10 mouse cellular contexts compared by ENCODE assay signal in the genomic region with DNA sequence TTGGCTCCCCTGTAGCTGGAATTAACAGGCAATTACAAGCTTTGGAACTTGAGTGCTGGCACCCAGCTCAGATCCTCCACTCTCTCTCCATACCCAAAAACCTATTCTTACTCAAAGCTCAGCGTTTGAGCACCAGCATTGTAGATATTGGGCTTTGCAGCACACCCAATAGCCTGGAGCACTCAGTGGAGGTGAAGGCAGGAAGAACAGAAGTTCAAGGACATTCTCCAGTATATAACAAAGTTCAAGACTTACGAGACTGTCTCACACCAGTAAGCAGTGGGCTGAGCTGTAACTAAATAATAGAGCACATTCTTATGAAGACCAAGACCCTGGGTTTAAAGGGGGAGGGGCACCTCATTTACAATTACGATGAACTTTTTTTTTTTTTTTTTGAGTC. TPM values are rescaled to one million over a fixed set of nuclear protein-coding genes. Genes with fewer than 3 reads are reported as not detected.
DNase-seq lines count a peak whose midpoint lies in the region; ATAC-seq and TF ChIP-seq lines count a peak whose summit lies in the region.
"Had no signal": no experiment of that assay in that cellular context is flagged by ENCODE, and none has a peak within 500 bp of the region (broad histone marks: within the 10 kb centered on the region; RNA-seq: fewer than 3 reads in every experiment).

No protein-coding gene starts in this region.

- peaks cover 29% of the 10 kb centered on the region for H3K36me3 ChIP-seq in heart, embryonic 14.5 days (ENCODE audit: control insufficient read depth, insufficient read depth, low read length)
- H3K36me3 ChIP-seq in MEL (ENCODE audit: control insufficient read depth in 1 of 2, insufficient read depth in 2 of 2, low read length in 2 of 2): peaks cover 0 to 12% of the 10 kb centered on the region in 2 experiments; a peak in 2 of 4 replicates
- H3K36me3 ChIP-seq in hindbrain, embryonic 12.5 days: peaks cover 29% of the 10 kb centered on the region
- no peaks in the 10 kb centered on the region; the same call in 1 of the 2 replicates for H3K36me3 ChIP-seq in midbrain, embryonic 11.5 days (ENCODE audit: control insufficient read depth, insufficient read depth, low read length)

- no peak for TF ChIP-seq EP300 in MEL (IDR thresholded peaks at IDR 0.05; ENCODE audit: low read depth in 1 of 2, low read length in 2 of 2)

- H3K79me2 ChIP-seq in MEL (ENCODE audit: control insufficient read depth, insufficient read depth, low read length, poor library complexity): peaks cover 15% of the 10 kb centered on the region

- 60% methylated on average over 3 of the region's 3 CpGs for WGBS in heart, embryonic 14.5 days
- 70% methylated on average over 3 of the region's 3 CpGs for WGBS in hindbrain, embryonic 12.5 days
- 71% methylated on average over 3 of the region's 3 CpGs for WGBS in midbrain, embryonic 11.5 days

- peak overlapping the region; percentile 91 for H3K9ac ChIP-seq in heart, embryonic 14.5 days (ENCODE audit: low read length)
- peak overlapping the region; percentile 40 for H3K9ac ChIP-seq in MEL (ENCODE audit: control insufficient read depth, low read depth, low read length, poor library complexity, severe bottlenecking)
- no peak overlapping the region for H3K9ac ChIP-seq in hindbrain, embryonic 12.5 days
- no peak overlapping the region for H3K9ac ChIP-seq in midbrain, embryonic 11.5 days (ENCODE audit: low read length)

- H3K27me3 ChIP-seq in heart, embryonic 14.5 days (ENCODE audit: control insufficient read depth, insufficient read depth, low read length): 0 out of 2 replicates have a peak, but pooled peaks cover under 1% of the 10 kb centered on the region
- H3K27me3 ChIP-seq in MEL (ENCODE audit: control insufficient read depth in 1 of 2, insufficient read depth in 2 of 2, low read length in 2 of 2): no peaks in the 10 kb centered on the region
- H3K27me3 ChIP-seq in hindbrain, embryonic 12.5 days: peaks cover 30% of the 10 kb centered on the region
- peaks cover 21% of the 10 kb centered on the region for H3K27me3 ChIP-seq in midbrain, embryonic 11.5 days (ENCODE audit: control insufficient read depth, insufficient read depth, low read length)
- H3K27me3 ChIP-seq: Patski had no signal

- no peak for TF ChIP-seq CTCF in MEL (IDR thresholded peaks at IDR 0.05 in 2 of 3, conservative IDR thresholded peaks at IDR 0.05 in 1 of 3; ENCODE audit: control insufficient read depth in 1 of 3, insufficient read depth in 1 of 3, low read depth in 2 of 3, low read length in 3 of 3, poor library complexity in 1 of 3, severe bottlenecking in 1 of 3)

- ATAC-seq in heart, embryonic 14.5 days (ENCODE audit: insufficient number of reproducible peaks, insufficient read depth, low FRiP score, low read depth): no peak
- ATAC-seq in hindbrain, embryonic 12.5 days (ENCODE audit: low FRiP score): no peak
- ATAC-seq in midbrain, embryonic 11.5 days (ENCODE audit: low FRiP score): no peak

- H3K27ac ChIP-seq in heart, embryonic 14.5 days (replicated peaks in 1 of 2; ENCODE audit: control insufficient read depth in 1 of 2, insufficient read depth in 1 of 2, low read depth in 2 of 2, low read length in 2 of 2): 0 out of 4 replicates have a peak overlapping the region, but pooled peaks of 1 of the 2 experiments have one; percentile 17
- no peak overlapping the region for H3K27ac ChIP-seq in MEL (ENCODE audit: control insufficient read depth, low read depth, low read length)
- no peak overlapping the region for H3K27ac ChIP-seq in hindbrain, embryonic 12.5 days
- H3K27ac ChIP-seq in midbrain, embryonic 11.5 days (ENCODE audit: low read depth, low read length): no peak overlapping the region

- DNase-seq in heart, postnatal 4 days: no peak
- DNase-seq in MEL (ENCODE audit: low read depth, low spot score): peak; percentile 23
- no peak for DNase-seq in midbrain, embryonic 11.5 days (ENCODE audit: low spot score, missing footprints)
- DNase-seq in thymus, postnatal 36 days: no peak
- DNase-seq in right cerebral cortex, adult 2 months (ENCODE audit: low spot score in 2 of 2): no peak
- no peak for DNase-seq in urinary bladder, postnatal 4 days (ENCODE audit: low spot score in 2 of 2)

- no peak for TF ChIP-seq RAD21 in MEL (IDR thresholded peaks at IDR 0.05; ENCODE audit: low read depth, low read length)

- TF ChIP-seq POLR2A in MEL (IDR thresholded peaks at IDR 0.05; ENCODE audit: control insufficient read depth in 1 of 2, insufficient read depth in 1 of 2, low read depth in 1 of 2, low read length in 2 of 2, poor library complexity in 1 of 2): no peak

- H3K4me1 ChIP-seq in heart, embryonic 14.5 days (ENCODE audit: control insufficient read depth in 2 of 2, insufficient read depth in 2 of 2, low read length in 2 of 2): peaks cover 12 to 34% of the 10 kb centered on the region in 2 experiments
- peaks cover 0 to 17% of the 10 kb centered on the region in 2 experiments; a peak in 3 of 4 replicates for H3K4me1 ChIP-seq in MEL (ENCODE audit: control insufficient read depth in 1 of 2, insufficient read depth in 2 of 2, low read length in 2 of 2)
- H3K4me1 ChIP-seq in hindbrain, embryonic 12.5 days: peaks cover 30% of the 10 kb centered on the region
- peaks cover 21% of the 10 kb centered on the region for H3K4me1 ChIP-seq in midbrain, embryonic 11.5 days (ENCODE audit: control insufficient read depth, insufficient read depth, low read length)

- H3K9me3 ChIP-seq in heart, embryonic 14.5 days (ENCODE audit: control insufficient read depth, low read length): no peaks in the 10 kb centered on the region
- H3K9me3 ChIP-seq in MEL (replicated peaks; ENCODE audit: insufficient read depth, low read length): no peaks in the 10 kb centered on the region
- H3K9me3 ChIP-seq in hindbrain, embryonic 12.5 days (replicated peaks): no peaks in the 10 kb centered on the region
- H3K9me3 ChIP-seq in midbrain, embryonic 11.5 days (ENCODE audit: control insufficient read depth, low read length): no peaks in the 10 kb centered on the region

- H3K4me3 ChIP-seq in heart, embryonic 14.5 days (ENCODE audit: control insufficient read depth in 1 of 2, insufficient read depth in 1 of 2, low read depth in 1 of 2, low read length in 2 of 2): peak overlapping the region in 1 of 2 experiments; percentile 72; a peak in 2 of 4 replicates
- peak overlapping the region; percentile 70 to 78 for H3K4me3 ChIP-seq in MEL (ENCODE audit: control insufficient read depth in 1 of 2, insufficient read depth in 1 of 2, low read depth in 2 of 2, low read length in 2 of 2)
- H3K4me3 ChIP-seq in hindbrain, embryonic 12.5 days: peak overlapping the region; percentile 57
- H3K4me3 ChIP-seq in midbrain, embryonic 11.5 days (ENCODE audit: low read depth, low read length): peak overlapping the region; percentile 62; the same call in 1 of the 2 replicates

- peak overlapping the region; percentile 85 for H3K4me2 ChIP-seq in heart, embryonic 14.5 days (ENCODE audit: low read length)
- peak overlapping the region; percentile 75 for H3K4me2 ChIP-seq in hindbrain, embryonic 12.5 days (replicated peaks)
- H3K4me2 ChIP-seq in midbrain, embryonic 11.5 days: peak overlapping the region; percentile 81; the same call in 1 of the 2 replicates

RNA-seq across cellular contexts. Expression of a gene that starts 0.6 kb away (rescaled TPM):
- polyA plus RNA-seq in heart, embryonic 14.5 days (2014; fragmentation: Nextera tagmentation; extraction: Ambion mirVana): 403 and 405 TPM in 2 replicates
- 100 to 1,000 TPM; 214 to 238 TPM for total RNA-seq in heart, postnatal 4 days (2021)
- 11.0 and 15.6 TPM in 2 replicates for total RNA-seq in MEL (2012; rRNA removed)
- polyA plus RNA-seq in MEL (2012; ENCODE audit: insufficient read depth in 1 of 2, insufficient read length in 2 of 2, low read depth in 1 of 2, low replicate concordance in 2 of 2, missing spikeins in 1 of 2): 10 to 100 TPM in 1 of 2 experiments, not detected in 1; 81.6 TPM
- 65.5 and 69.0 TPM in 2 replicates for polyA plus RNA-seq in hindbrain, embryonic 12.5 days (2016; fragmentation: Nextera tagmentation; extraction: Ambion mirVana)
- 37.4 and 40.6 TPM in 2 replicates for polyA plus RNA-seq in midbrain, embryonic 11.5 days (2014; fragmentation: Nextera tagmentation; extraction: Ambion mirVana)

RNA-seq across cellular contexts. Expression of a gene that starts 0.9 kb away (rescaled TPM):
- 31.1 and 35.0 TPM in 2 replicates for polyA plus RNA-seq in heart, embryonic 14.5 days (2014; fragmentation: Nextera tagmentation; extraction: Ambion mirVana)
- 10 to 100 TPM; 24.8 to 28.8 TPM for total RNA-seq in heart, postnatal 4 days (2021)
- 26.4 and 36.9 TPM in 2 replicates for total RNA-seq in MEL (2012; rRNA removed)
- 10 to 100 TPM in 1 of 2 experiments, not detected in 1; 62.9 TPM for polyA plus RNA-seq in MEL (2012; ENCODE audit: insufficient read depth in 1 of 2, insufficient read length in 2 of 2, low read depth in 1 of 2, low replicate concordance in 2 of 2, missing spikeins in 1 of 2)
- polyA plus RNA-seq in hindbrain, embryonic 12.5 days (2016; fragmentation: Nextera tagmentation; extraction: Ambion mirVana): 43.8 and 47.5 TPM in 2 replicates
- 55.1 and 57.0 TPM in 2 replicates for polyA plus RNA-seq in midbrain, embryonic 11.5 days (2014; fragmentation: Nextera tagmentation; extraction: Ambion mirVana)

RNA-seq across cellular contexts. Expression of a gene that starts 4.5 kb away (rescaled TPM):
- polyA plus RNA-seq in heart, embryonic 14.5 days (2014; fragmentation: Nextera tagmentation; extraction: Ambion mirVana): 107 and 114 TPM in 2 replicates
- total RNA-seq in heart, postnatal 4 days (2021): 100 to 1,000 TPM; 212 to 246 TPM
- total RNA-seq in MEL (2012; rRNA removed): 15.4 and 18.8 TPM in 2 replicates
- polyA plus RNA-seq in MEL (2012; ENCODE audit: insufficient read depth in 1 of 2, insufficient read length in 2 of 2, low read depth in 1 of 2, low replicate concordance in 2 of 2, missing spikeins in 1 of 2): 10 to 100 TPM in 1 of 2 experiments, not detected in 1; 14.7 TPM
- polyA plus RNA-seq in hindbrain, embryonic 12.5 days (2016; fragmentation: Nextera tagmentation; extraction: Ambion mirVana): 2.8 and 4.2 TPM in 2 replicates
- polyA plus RNA-seq in midbrain, embryonic 11.5 days (2014; fragmentation: Nextera tagmentation; extraction: Ambion mirVana): 2.0 and 2.2 TPM in 2 replicates

RNA-seq across cellular contexts. Expression of a gene that starts 6.3 kb away (rescaled TPM):
- polyA plus RNA-seq in heart, embryonic 14.5 days (2014; fragmentation: Nextera tagmentation; extraction: Ambion mirVana): 0.42 TPM in 1 of 2 replicates, not detected in the other
- total RNA-seq in heart, postnatal 4 days (2021): not detected
- total RNA-seq in MEL (2012; rRNA removed): not detected in 2 replicates
- not detected for polyA plus RNA-seq in MEL (2012; ENCODE audit: insufficient read depth in 1 of 2, insufficient read length in 2 of 2, low read depth in 1 of 2, low replicate concordance in 2 of 2, missing spikeins in 1 of 2)
- polyA plus RNA-seq in hindbrain, embryonic 12.5 days (2016; fragmentation: Nextera tagmentation; extraction: Ambion mirVana): 14.6 and 35.0 TPM in 2 replicates
- 2.3 and 2.5 TPM in 2 replicates for polyA plus RNA-seq in midbrain, embryonic 11.5 days (2014; fragmentation: Nextera tagmentation; extraction: Ambion mirVana)
- total RNA-seq: left cerebral cortex, postnatal 14 days had no signal
- polyA plus RNA-seq: Patski had no signal

RNA-seq across cellular contexts. Expression of a gene that starts 11.1 kb away (rescaled TPM):
- 0.14 TPM in 1 of 2 replicates, not detected in the other for polyA plus RNA-seq in heart, embryonic 14.5 days (2014; fragmentation: Nextera tagmentation; extraction: Ambion mirVana)
- not detected for total RNA-seq in heart, postnatal 4 days (2021)
- 0.19 and 0.26 TPM in 2 replicates for total RNA-seq in MEL (2012; rRNA removed)
- polyA plus RNA-seq in MEL (2012; ENCODE audit: insufficient read depth in 1 of 2, insufficient read length in 2 of 2, low read depth in 1 of 2, low replicate concordance in 2 of 2, missing spikeins in 1 of 2): under 1 TPM in 1 of 2 experiments, not detected in 1; 0.18 TPM
- polyA plus RNA-seq in hindbrain, embryonic 12.5 days (2016; fragmentation: Nextera tagmentation; extraction: Ambion mirVana): 5.5 and 14.6 TPM in 2 replicates
- 0.58 and 0.82 TPM in 2 replicates for polyA plus RNA-seq in midbrain, embryonic 11.5 days (2014; fragmentation: Nextera tagmentation; extraction: Ambion mirVana)

Comparison
In these comparisons a context has a peak if more than half of its experiments do, and no peak if none do; other contexts are left out.
1. H3K9ac ChIP-seq: peak in heart, embryonic 14.5 days (single experiment) and MEL (single experiment); none in hindbrain, embryonic 12.5 days (single experiment) and midbrain, embryonic 11.5 days (single experiment).
2. Peak in every context shown above with its lines, with median percentiles within 50 percentile points of each other: H3K4me2 ChIP-seq.